Mouse (Mus musculus) splenic B cell, adult 2 months (primary cell): ENCODE results near the gene Gm21854.
"Not testable (repeated sequence)": the region's sequence is repeated elsewhere in the genome, so short reads cannot be mapped to it uniquely, and the experiment has no call there.

Source experiments
- DNase-seq: peaks from one replicate; pipeline ENCODE4 v3.0.0-alpha.2; 2011; ENCODE audit warnings: low read depth, low spot score
- H3K27me3 ChIP-seq: 2 replicates; pipeline ENCODE4 v1.6.1; 2012; ENCODE audit warnings: mild to moderate bottlenecking, low read length, moderate library complexity, mixed read lengths; ENCODE audit not compliant: control insufficient read depth, poor library complexity, insufficient read depth, severe bottlenecking
- H3K36me3 ChIP-seq: 2 replicates; pipeline ENCODE4 v1.6.1; 2012; ENCODE audit warnings: mild to moderate bottlenecking, low read length, moderate library complexity, mixed read lengths; ENCODE audit not compliant: control insufficient read depth, poor library complexity, insufficient read depth, severe bottlenecking

The Gm21854 gene

DNA sequence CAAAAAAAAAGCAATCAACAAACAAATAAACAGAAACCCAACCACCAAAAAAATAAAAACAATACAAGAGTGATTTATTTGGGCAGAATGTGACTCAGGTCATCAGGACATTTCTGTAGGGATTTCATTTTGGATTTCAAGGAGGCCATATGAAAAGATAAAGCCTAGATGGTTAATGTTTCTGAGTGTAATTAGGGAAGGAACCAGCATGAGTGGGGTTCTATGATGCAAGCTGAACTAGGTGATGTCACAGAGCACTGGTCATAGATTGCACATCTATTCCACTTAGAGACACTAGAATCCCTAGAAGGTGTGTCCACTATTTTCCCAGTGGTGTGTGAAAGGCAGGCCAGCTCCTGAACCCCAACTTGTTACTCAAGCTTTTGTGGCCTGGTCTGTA lies at the start of gene Gm21854:
TSS of gene Gm21854 (plus strand) at position 301 of the 400 bp plus-strand sequence.
- not testable (repeated sequence) for H3K27me3 ChIP-seq, DNase-seq, H3K36me3 ChIP-seq
